Mouse (Mus musculus): ENCODE results near the gene Sbk3. TPM values are rescaled to one million over a fixed set of nuclear protein-coding genes. Genes with fewer than 3 reads are reported as not detected.

Gene Sbk3
- total RNA-seq, 4 experiments from 2014 or later: 0.88 to 1.3 (median 1.1) TPM

- no peak for DNase-seq (ENCODE audit: low spot score in 2 of 2)
These were observed 36.6 kb downstream of the Sbk3 start for GRCm38 (mm10) chr7:4934160-4934914.

- no peak for DNase-seq (ENCODE audit: low spot score in 2 of 2)
These were observed 37.9 kb downstream of the Sbk3 start for GRCm38 (mm10) chr7:4933103-4933502.

- DNase-seq (ENCODE audit: low spot score in 2 of 2): no peak
These were observed 42.6 kb downstream of the Sbk3 start for GRCm38 (mm10) chr7:4928323-4928722.

- DNase-seq (ENCODE audit: low spot score in 2 of 2): no peak
These were observed 43.3 kb downstream of the Sbk3 start for GRCm38 (mm10) chr7:4927711-4928110.

- DNase-seq (ENCODE audit: low spot score in 2 of 2): no peak
These were observed 44.1 kb downstream of the Sbk3 start for GRCm38 (mm10) chr7:4926849-4927248.

DNA sequence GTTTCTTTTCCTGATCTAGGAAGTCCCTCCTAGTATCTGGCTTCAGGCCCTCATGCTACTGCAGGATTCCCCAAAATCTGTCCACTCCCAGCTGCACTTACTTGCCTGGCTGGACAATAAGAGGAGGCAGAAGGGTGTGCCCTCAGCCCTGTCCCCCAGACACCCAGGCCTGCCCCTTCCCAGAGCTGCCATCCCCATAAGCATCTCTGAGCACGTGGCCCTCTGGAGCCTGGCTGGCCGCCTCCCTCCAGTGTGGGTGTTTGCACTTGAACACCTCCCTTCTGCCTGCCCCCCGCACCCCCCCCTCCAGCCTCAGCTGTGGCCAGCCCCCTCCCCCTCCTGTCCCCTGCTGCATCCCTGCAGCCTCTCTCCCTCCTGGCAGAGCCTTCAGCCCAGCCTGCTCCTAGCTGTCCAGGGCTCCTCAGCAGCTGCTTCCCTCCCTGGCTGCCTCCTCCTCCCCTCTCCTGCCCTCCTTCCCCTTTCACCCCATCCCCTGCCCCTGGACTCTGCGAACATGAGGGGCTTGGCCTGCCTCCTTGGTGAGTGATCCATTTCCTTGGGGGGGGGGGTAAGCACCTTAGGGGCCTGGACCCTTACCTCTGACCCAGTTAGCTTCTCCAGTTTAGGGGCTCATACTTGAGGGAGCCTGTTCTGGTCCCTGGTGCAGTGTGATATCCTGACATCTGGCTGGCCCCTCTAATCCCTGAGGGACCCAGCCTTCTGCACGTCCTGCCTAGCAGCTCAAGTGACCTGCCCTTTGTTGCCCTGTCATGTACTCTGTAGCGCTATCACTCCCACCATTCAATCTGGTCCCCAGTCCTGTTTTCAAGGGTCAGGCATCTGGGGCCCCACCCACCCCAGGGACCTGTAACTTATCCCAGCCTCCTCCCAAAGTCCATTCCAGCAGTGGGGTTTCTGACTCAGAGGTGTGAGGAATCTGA, 45.3 kb downstream of the Sbk3 start, which contains the start of gene Ssc5d:
Gene Ssc5d, plus strand, starts transcription at position 345 of the 941 bp plus-strand sequence.
- DNase-seq (ENCODE audit: low spot score in 2 of 2): no peak

DNA sequence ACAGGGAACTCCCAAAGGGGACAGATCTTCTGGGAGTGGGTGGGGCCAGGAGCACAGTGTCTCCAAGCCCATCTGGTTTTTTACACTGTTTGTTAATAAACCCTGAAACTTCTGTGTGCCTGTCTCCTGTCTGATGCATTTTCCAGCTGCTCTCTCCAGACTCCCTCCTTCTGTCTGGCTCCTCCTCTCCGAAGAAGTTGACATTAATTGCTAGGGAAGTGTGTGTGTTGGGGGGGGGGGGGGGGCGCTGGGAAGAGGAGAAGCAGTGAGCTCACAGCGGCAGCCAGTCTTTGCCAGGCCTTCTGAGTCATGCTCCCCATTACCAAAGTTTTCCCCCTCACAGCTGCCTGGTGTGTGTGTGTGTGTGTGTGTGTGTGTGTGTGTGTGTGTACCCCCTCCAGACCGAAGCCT, 46.1 kb downstream of the Sbk3 start:
- DNase-seq (ENCODE audit: low spot score in 2 of 2): no peak

DNA sequence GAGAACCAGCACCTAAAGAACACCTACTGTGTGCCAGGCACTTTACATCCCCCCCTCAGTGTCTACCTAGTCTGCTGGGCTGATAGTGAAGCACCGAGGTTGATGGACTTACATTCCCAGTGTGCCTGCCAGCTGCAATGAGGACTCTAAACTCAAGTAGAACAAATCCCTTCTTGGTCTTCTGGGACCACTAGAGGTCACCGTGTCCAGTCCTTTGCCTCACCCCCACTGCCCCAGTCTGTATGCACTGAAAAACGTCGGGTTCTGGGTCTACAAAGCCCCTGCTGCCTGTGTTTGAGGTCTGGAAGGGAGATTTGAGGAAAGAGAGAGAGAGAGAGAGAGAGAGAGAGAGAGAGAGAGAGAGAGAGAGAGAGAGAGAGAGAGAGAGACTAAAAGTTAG, 46.5 kb downstream of the Sbk3 start:
- no peak for DNase-seq (ENCODE audit: low spot score in 2 of 2)

- DNase-seq (ENCODE audit: low spot score in 2 of 2): peak in 1 of 2 experiments; percentile 54
These were observed 47.2 kb downstream of the Sbk3 start for GRCm38 (mm10) chr7:4923586-4924364.

- DNase-seq (ENCODE audit: low spot score in 2 of 2): peak; percentile 69 to 78
These were observed 47.9 kb downstream of the Sbk3 start for GRCm38 (mm10) chr7:4922931-4923565.

DNA sequence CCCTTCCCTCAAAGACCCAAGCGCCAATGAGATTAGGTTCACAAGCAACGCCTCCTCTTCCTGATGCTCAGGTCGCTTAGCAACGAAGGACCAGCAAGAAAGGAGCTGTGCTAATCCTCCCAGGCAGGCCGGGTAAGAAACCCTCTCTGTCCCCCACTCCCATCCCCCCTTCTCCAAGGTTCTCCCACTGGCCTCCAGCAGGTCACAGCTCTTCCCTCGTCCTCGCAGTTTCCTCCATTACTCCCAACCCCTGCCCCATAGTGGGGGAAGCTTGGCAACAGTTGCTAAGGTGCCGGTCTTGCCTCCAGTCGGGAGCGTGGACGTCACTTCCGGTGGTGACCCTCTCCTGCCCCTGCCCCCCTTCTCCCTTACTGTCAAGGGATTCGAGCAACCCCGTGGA, 48.5 kb downstream of the Sbk3 start:
- peak; percentile 78 to 90 for DNase-seq (ENCODE audit: low spot score in 2 of 2)

GRCm38 (mm10) chr7:4921824-4922482, 49.0 kb downstream of the Sbk3 start, which contains the start of gene Nat14:
Gene Nat14 (plus strand): TSS chr7:4922028.
- DNase-seq (ENCODE audit: low spot score in 2 of 2): no peak

DNA sequence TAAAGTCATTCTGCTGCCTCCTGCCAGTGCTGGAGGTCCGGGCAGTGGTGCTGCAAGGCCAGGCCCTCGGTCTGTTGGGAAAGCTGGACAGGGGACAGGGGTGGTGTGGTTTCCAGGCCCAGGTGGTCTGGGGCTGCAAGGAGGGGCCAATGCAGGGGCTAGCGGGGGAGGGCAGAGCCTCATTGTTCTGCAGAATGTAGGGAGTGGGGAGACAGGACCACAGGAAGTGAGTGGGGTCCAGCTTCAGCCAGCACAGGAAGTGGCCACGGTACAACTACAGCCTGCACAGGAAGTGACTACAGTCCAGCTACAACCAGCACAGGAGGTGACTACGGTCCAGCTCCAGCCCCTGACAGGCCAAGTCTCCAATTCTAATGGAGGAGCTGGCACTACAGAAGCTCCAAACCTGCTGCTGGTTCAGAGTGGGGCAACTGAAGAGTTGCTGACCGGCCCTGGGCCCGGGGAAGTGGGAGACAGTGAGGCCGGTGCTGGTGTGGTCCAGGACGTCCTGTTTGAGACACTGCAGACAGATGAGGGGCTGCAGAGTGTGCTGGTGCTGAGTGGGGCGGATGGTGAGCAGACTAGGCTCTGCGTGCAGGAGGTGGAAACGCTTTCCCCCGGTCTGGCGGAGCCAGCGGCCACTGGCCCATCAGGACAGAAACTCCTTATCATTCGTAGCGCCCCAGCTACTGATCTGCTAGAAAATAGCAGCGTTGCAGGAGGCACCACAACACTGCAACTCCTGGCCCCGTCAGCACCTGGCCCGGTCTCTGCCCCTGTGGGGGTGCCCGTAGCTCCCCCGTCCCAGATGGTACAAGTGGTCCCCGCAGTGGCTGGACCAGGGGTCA, 49.8 kb downstream of the Sbk3 start:
- no peak for DNase-seq (ENCODE audit: low spot score in 2 of 2)

DNA sequence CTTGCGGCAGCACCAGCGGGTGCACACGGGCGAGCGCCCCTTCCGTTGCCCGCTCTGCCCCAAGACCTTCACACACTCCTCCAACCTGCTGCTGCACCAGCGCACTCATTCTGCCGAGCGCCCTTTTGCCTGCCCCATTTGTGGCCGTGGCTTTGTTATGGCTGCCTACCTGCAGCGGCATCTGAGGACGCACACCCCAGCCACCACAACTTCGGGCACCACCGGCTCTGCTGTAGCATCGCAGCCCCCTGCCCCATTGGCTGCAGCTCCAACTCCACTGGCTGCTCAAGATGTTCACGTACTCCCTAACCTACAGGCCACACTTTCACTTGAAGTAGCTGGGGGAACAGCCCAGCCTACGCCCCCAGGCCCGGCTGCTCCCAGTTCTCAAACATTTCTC, 50.5 kb downstream of the Sbk3 start:
- no peak for DNase-seq (ENCODE audit: low spot score in 2 of 2)

GRCm38 (mm10) chr7:4919971-4920370, 51.0 kb downstream of the Sbk3 start:
- no peak for DNase-seq (ENCODE audit: low spot score in 2 of 2)

DNA sequence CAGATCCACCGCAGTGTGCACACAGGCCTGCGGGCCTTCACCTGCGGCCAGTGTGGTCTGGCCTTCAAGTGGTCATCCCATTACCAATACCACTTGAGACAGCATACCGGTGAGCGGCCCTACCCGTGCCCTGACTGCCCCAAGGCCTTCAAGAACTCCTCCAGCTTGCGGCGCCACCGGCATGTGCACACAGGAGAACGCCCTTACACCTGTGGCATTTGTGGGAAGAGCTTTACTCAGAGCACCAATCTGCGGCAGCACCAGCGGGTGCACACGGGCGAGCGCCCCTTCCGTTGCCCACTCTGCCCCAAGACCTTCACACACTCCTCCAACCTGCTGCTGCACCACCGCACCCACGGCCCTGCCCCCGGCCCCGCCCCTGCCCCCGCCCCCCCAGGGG, 51.9 kb downstream of the Sbk3 start:
- DNase-seq (ENCODE audit: low spot score in 2 of 2): no peak

GRCm38 (mm10) chr7:4918681-4919080, 52.3 kb downstream of the Sbk3 start:
- DNase-seq (ENCODE audit: low spot score in 2 of 2): no peak

- DNase-seq (ENCODE audit: low spot score in 2 of 2): no peak
These were observed 53.5 kb downstream of the Sbk3 start for GRCm38 (mm10) chr7:4917494-4917893.

DNA sequence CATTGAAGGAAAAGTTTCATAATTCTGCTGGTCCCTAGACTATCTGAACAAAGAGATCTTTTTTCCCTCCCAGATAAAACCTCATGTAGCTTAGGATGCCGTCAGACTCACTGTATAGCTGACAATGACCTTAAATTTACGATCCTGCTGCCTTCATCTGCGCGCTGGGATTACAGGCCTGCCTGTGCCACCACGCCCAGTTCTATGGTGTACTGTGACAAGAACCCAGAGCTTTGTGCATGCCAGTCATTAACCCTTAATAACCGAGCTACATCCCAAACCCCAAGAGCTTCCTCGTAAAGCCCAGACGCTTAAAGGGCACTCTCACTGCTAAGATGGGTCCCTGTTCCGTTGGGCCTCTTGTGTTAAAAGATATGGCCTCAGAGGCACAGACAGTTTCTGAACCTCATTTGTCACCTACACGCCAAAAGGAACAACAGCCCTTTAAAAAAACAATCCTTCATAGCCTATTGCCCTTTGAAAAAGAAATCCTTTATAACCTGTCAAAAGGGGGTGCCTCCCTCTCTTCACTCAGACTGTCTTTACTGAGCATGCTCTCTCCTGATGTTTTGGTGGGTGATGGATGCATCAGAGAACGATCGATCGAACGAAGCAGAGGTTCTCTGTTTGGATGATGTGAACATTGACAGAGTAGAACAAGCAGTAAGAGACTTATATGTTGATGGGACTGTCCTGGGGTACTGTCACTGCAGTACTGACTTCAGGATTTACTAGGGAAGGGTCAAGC, 55.1 kb downstream of the Sbk3 start:
- DNase-seq (ENCODE audit: low spot score in 2 of 2): no peak

Data from left cerebral cortex, adult 8-10 months (tissue).